Mouse (Mus musculus) embryonic facial prominence, embryonic 10.5 days (tissue): ENCODE measurements around the gene Gabpb1. TPM values are rescaled to one million over a fixed set of nuclear protein-coding genes. Genes with fewer than 3 reads are reported as not detected.

Experiments used
- DNase-seq: peaks from one replicate; pipeline ENCODE4 v3.0.0-alpha.2; 2017; ENCODE audit warnings: low spot score
- H3K27ac ChIP-seq: fragments of 300-500 bp; sonication (generic); replicated peaks from 2 replicates; pipeline ENCODE4 v1.5.1; 2016; ENCODE audit warnings: mild to moderate bottlenecking
- H3K27me3 ChIP-seq: fragments of 300-500 bp; sonication (generic); replicated peaks from 2 replicates; pipeline ENCODE4 v1.6.1; 2016; ENCODE audit warnings: low read depth, mild to moderate bottlenecking; ENCODE audit not compliant: poor library complexity, severe bottlenecking
- H3K36me3 ChIP-seq: fragments of 300-500 bp; sonication (generic); replicated peaks from 2 replicates; pipeline ENCODE4 v1.6.1; 2016; ENCODE audit warnings: mild to moderate bottlenecking, moderate library complexity
- H3K4me1 ChIP-seq: fragments of 300-500 bp; sonication (generic); 2 replicates; pipeline ENCODE4 v1.6.1; 2016
- H3K4me3 ChIP-seq: fragments of 300-500 bp; sonication (generic); 2 replicates; pipeline ENCODE4 v1.5.1; 2016; ENCODE audit warnings: mild to moderate bottlenecking, moderate library complexity
- H3K9me3 ChIP-seq: fragments of 300-500 bp; sonication (generic); 2 replicates; pipeline ENCODE4 v1.6.1; 2016; ENCODE audit warnings: mild to moderate bottlenecking
- WGBS: fragments of 180-500 bp; shearing (Covaris S2); methylation state at CpG from one replicate; pipeline ENCODE4 v1.1.7; 2016; 5-methylcytosine and 5-hydroxymethylcytosine counted together
- polyA plus RNA-seq: library from polyadenylated mRNA; unstranded; fragments of >200 nt; fragmentation: Nextera tagmentation; extraction: Ambion mirVana; gene quantifications from 2 replicates; pipeline ENCODE4 v1.2.1, GENCODE M21; 2016

Gabpb1 gene
- 80.6 and 87.3 TPM in 2 replicates for polyA plus RNA-seq

- 29% methylated on average over 12 of the region's 12 CpGs for WGBS
- Histone ChIP-seq H3K27me3 (no peaks in the 10 kb centered on the region), H3K27ac (peak within 1 kb of the TSS; percentile 100), H3K9me3 (peaks cover 7% of the 10 kb centered on the region; the same call in 1 of the 2 replicates), H3K36me3 (peaks cover 42% of the 10 kb centered on the region), H3K4me3 (peak within 1 kb of the TSS; percentile 96), H3K4me1 (peaks cover 25% of the 10 kb centered on the region)
- DNase-seq = no peak
Measured at GRCm38 (mm10) chr2:126676122-126676515, at the start of gene Gabpb1. Gene Gabpb1 (minus strand): TSS chr2:126676337.

GRCm38 (mm10) chr2:126712950-126713349 lies 36.8 kb upstream of the Gabpb1 start:
- Histone ChIP-seq H3K36me3 (peaks cover 18% of the 10 kb centered on the region), H3K4me1 (peaks cover 8% of the 10 kb centered on the region), H3K4me3 (no peak overlapping the region), H3K27ac (no peak overlapping the region), H3K27me3 (no peaks in the 10 kb centered on the region), H3K9me3 (no peaks in the 10 kb centered on the region)
- DNase-seq = no peak

GRCm38 (mm10) chr2:126712526-126712925 lies 36.4 kb upstream of the Gabpb1 start:
- no peak overlapping the region for H3K27ac ChIP-seq
- H3K27me3 ChIP-seq = no peaks in the 10 kb centered on the region
- WGBS = 95% methylated on average over 5 of the region's 5 CpGs
- no peak overlapping the region for H3K4me3 ChIP-seq
- no peak for DNase-seq
- H3K36me3 ChIP-seq = peaks cover 17% of the 10 kb centered on the region
- H3K4me1 ChIP-seq = peaks cover 10% of the 10 kb centered on the region
- no peaks in the 10 kb centered on the region for H3K9me3 ChIP-seq

GRCm38 (mm10) chr2:126708361-126708760 lies 32.2 kb upstream of the Gabpb1 start:
- H3K27me3 ChIP-seq = peaks cover 7% of the 10 kb centered on the region; the same call in 1 of the 2 replicates
- DNase-seq = no peak
- peaks cover 10% of the 10 kb centered on the region for H3K4me1 ChIP-seq
- WGBS = 89% methylated on average over 4 of the region's 4 CpGs
- peak overlapping the region; percentile 94 for H3K4me3 ChIP-seq
- H3K27ac ChIP-seq = no peak overlapping the region
- H3K36me3 ChIP-seq = peaks cover 3% of the 10 kb centered on the region; the same call in 1 of the 2 replicates
- no peaks in the 10 kb centered on the region for H3K9me3 ChIP-seq

GRCm38 (mm10) chr2:126707438-126707779 lies 31.3 kb upstream of the Gabpb1 start:
- peaks cover 7% of the 10 kb centered on the region; the same call in 1 of the 2 replicates for H3K27me3 ChIP-seq
- H3K4me3 ChIP-seq = peak overlapping the region; percentile 94
- H3K27ac ChIP-seq = peak overlapping the region; percentile 91
- no peak for DNase-seq
- H3K36me3 ChIP-seq = peaks cover 3% of the 10 kb centered on the region; the same call in 1 of the 2 replicates
- under 1% methylated on average over 23 of the region's 23 CpGs for WGBS
- H3K4me1 ChIP-seq = peaks cover 10% of the 10 kb centered on the region
- H3K9me3 ChIP-seq = no peaks in the 10 kb centered on the region

GRCm38 (mm10) chr2:126706759-126707437 lies 30.8 kb upstream of the Gabpb1 start, which contains the start of gene Usp8:
Gene Usp8 (plus strand): TSS chr2:126707328.
- peak; percentile 98 for DNase-seq
- no peaks in the 10 kb centered on the region for H3K9me3 ChIP-seq

GRCm38 (mm10) chr2:126695285-126695684 lies 19.1 kb upstream of the Gabpb1 start:
- Histone ChIP-seq H3K9me3 (no peaks in the 10 kb centered on the region), H3K27ac (no peak overlapping the region), H3K4me1 (no peaks in the 10 kb centered on the region), H3K4me3 (no peak overlapping the region), H3K27me3 (no peaks in the 10 kb centered on the region), H3K36me3 (no peaks in the 10 kb centered on the region)
- WGBS = 83% methylated on average over 6 of the region's 6 CpGs
- no peak for DNase-seq

More at GRCm38 (mm10) chr2:126706759-126707437, 30.8 kb upstream of the Gabpb1 start, which contains the start of gene Usp8:
- Histone ChIP-seq H3K4me3 (peak within 1 kb of the TSS; percentile 94), H3K4me1 (peaks cover 10% of the 10 kb centered on the region), H3K27ac (peak within 1 kb of the TSS; percentile 91), H3K27me3 (peaks cover 7% of the 10 kb centered on the region; the same call in 1 of the 2 replicates), H3K36me3 (peaks cover 3% of the 10 kb centered on the region; the same call in 1 of the 2 replicates)
- 3% methylated on average over 47 of the region's 47 CpGs for WGBS

GRCm38 (mm10) chr2:126691290-126691689 lies 15.2 kb upstream of the Gabpb1 start:
- Histone ChIP-seq H3K27me3 (no peaks in the 10 kb centered on the region), H3K4me3 (no peak overlapping the region), H3K36me3 (peaks cover 5% of the 10 kb centered on the region), H3K27ac (no peak overlapping the region), H3K4me1 (no peaks in the 10 kb centered on the region), H3K9me3 (no peaks in the 10 kb centered on the region)
- no peak for DNase-seq
- WGBS = 78% methylated on average over 3 of the region's 3 CpGs

GRCm38 (mm10) chr2:126682937-126683336 lies 6.8 kb upstream of the Gabpb1 start:
- Histone ChIP-seq H3K36me3 (peaks cover 72% of the 10 kb centered on the region), H3K4me3 (no peak overlapping the region), H3K27ac (no peak overlapping the region), H3K27me3 (no peaks in the 10 kb centered on the region), H3K9me3 (peaks cover 7% of the 10 kb centered on the region; the same call in 1 of the 2 replicates), H3K4me1 (no peaks in the 10 kb centered on the region)
- no peak for DNase-seq
- 90% methylated on average over 1 of the region's 1 CpGs for WGBS

- Histone ChIP-seq H3K36me3 (peaks cover 75% of the 10 kb centered on the region), H3K27me3 (no peaks in the 10 kb centered on the region), H3K4me3 (no peak overlapping the region), H3K4me1 (no peaks in the 10 kb centered on the region), H3K9me3 (peaks cover 7% of the 10 kb centered on the region; the same call in 1 of the 2 replicates), H3K27ac (no peak overlapping the region)
- 83% methylated on average over 2 of the region's 2 CpGs for WGBS
- DNase-seq = no peak
Measured at GRCm38 (mm10) chr2:126682333-126682732, 6.2 kb upstream of the Gabpb1 start.

- Histone ChIP-seq H3K4me3 (peak overlapping the region; percentile 96; the same call in 1 of the 2 replicates), H3K4me1 (peaks cover 23% of the 10 kb centered on the region), H3K27me3 (no peaks in the 10 kb centered on the region), H3K9me3 (peaks cover 7% of the 10 kb centered on the region; the same call in 1 of the 2 replicates), H3K36me3 (peaks cover 55% of the 10 kb centered on the region), H3K27ac (no peak overlapping the region)
- DNase-seq = no peak
- 96% methylated on average over 1 of the region's 1 CpGs for WGBS
Measured at GRCm38 (mm10) chr2:126677366-126677765, 1.2 kb upstream of the Gabpb1 start.

- H3K4me1 ChIP-seq = peaks cover 25% of the 10 kb centered on the region
- H3K27ac ChIP-seq = peak overlapping the region; percentile 100
- peak overlapping the region; percentile 96 for H3K4me3 ChIP-seq
- DNase-seq = peak; percentile 91
- under 1% methylated on average over 99 of the region's 99 CpGs for WGBS
- no peaks in the 10 kb centered on the region for H3K27me3 ChIP-seq
- peaks cover 35% of the 10 kb centered on the region for H3K36me3 ChIP-seq
- peaks cover 3% of the 10 kb centered on the region; the same call in 1 of the 2 replicates for H3K9me3 ChIP-seq
Measured at GRCm38 (mm10) chr2:126675169-126676121, 692 bp downstream of the Gabpb1 start.
